Mouse (Mus musculus) CH12.LX (cell line): ENCODE results near the gene Alkbh2. TPM values are rescaled to one million over a fixed set of nuclear protein-coding genes. Genes with fewer than 3 reads are reported as not detected.

ENCODE experiments used
- DNase-seq: peaks from one replicate; pipeline ENCODE4 v3.0.0-alpha.2; 2013; ENCODE audit errors: extremely low read depth
- H3K27ac ChIP-seq: 2 replicates; pipeline ENCODE4 v1.5.1; 2012; ENCODE audit warnings: low read depth, mild to moderate bottlenecking, control low read depth, moderate library complexity; ENCODE audit not compliant: insufficient read depth
- H3K27me3 ChIP-seq: replicated peaks from 2 replicates; pipeline ENCODE3; 2012; ENCODE audit warnings: inconsistent platforms
- H3K36me3 ChIP-seq, 2 experiments: replicated peaks in 1 of 2; 2 replicates each; pipeline versions ENCODE3 to v1.6.1; 2012; ENCODE audit warnings: inconsistent platforms in 1 of 2, low read length in 1 of 2, mild to moderate bottlenecking in 1 of 2, mixed read lengths in 1 of 2, moderate library complexity in 1 of 2; ENCODE audit not compliant: control insufficient read depth in 1 of 2, insufficient read depth in 1 of 2
- H3K4me1 ChIP-seq, 2 experiments: 2 replicates each; pipeline ENCODE4 v1.6.1; 2012; ENCODE audit warnings: inconsistent platforms in 1 of 2, moderate library complexity in 1 of 2; ENCODE audit not compliant: insufficient read depth in 2 of 2, control insufficient read depth in 1 of 2
- H3K4me2 ChIP-seq: 2 replicates; pipeline ENCODE4 v1.6.1; 2012; ENCODE audit warnings: low read depth, mild to moderate bottlenecking, control low read depth; ENCODE audit not compliant: poor library complexity, insufficient read depth, severe bottlenecking
- H3K4me3 ChIP-seq, 3 experiments: fragments of 150-350 bp in 1 of 3; sonication (generic) in 1 of 3; replicated peaks in 1 of 3; 2 replicates each; pipeline versions ENCODE3 to v1.5.1; 2011 to 2012; ENCODE audit warnings: low read depth in 2 of 3, low read length in 2 of 3, mild to moderate bottlenecking in 2 of 3, moderate library complexity in 2 of 3, control low read depth in 1 of 3, improper control_type of control experiment in 1 of 3, inconsistent platforms in 1 of 3, mixed read lengths in 1 of 3; ENCODE audit not compliant: poor library complexity in 1 of 3
- H3K79me2 ChIP-seq: replicated peaks from 2 replicates; pipeline ENCODE4 v1.6.1; 2012; ENCODE audit warnings: mild to moderate bottlenecking, moderate library complexity; ENCODE audit not compliant: control insufficient read depth, poor library complexity, insufficient read depth, severe bottlenecking; ENCODE audit errors: extremely low read depth
- H3K9ac ChIP-seq: 2 replicates; pipeline ENCODE4 v1.6.1; 2012; ENCODE audit warnings: low read depth, mild to moderate bottlenecking, control low read depth, moderate library complexity; ENCODE audit not compliant: insufficient read depth
- H3K9me3 ChIP-seq: replicated peaks from 2 replicates; pipeline ENCODE3; 2012; ENCODE audit warnings: low read length, inconsistent platforms, mixed read lengths
- ELF1 ChIP-seq: IDR thresholded peaks from 2 replicates; pipeline ENCODE4 v1.6.1; 2014; ENCODE audit warnings: low read depth, mild to moderate bottlenecking, inconsistent platforms, low read length, improper control_type of control experiment
- EP300 ChIP-seq: IDR thresholded peaks from 2 replicates; pipeline ENCODE4 v1.6.1; 2011; ENCODE audit warnings: low read length, improper control_type of control experiment
- ETS1 ChIP-seq: conservative IDR thresholded peaks from 2 replicates; pipeline ENCODE4 v1.6.1; 2012; ENCODE audit warnings: low read depth, mild to moderate bottlenecking, inconsistent platforms, low read length, improper control_type of control experiment, moderate library complexity
- HCFC1 ChIP-seq: IDR thresholded peaks from 2 replicates; pipeline ENCODE4 v1.6.1; 2012; ENCODE audit warnings: low read depth, mild to moderate bottlenecking, inconsistent platforms, low read length, improper control_type of control experiment
- IRF4 ChIP-seq: IDR thresholded peaks from 2 replicates; pipeline ENCODE4 v1.6.1; 2014; ENCODE audit warnings: low read depth, mild to moderate bottlenecking, inconsistent platforms, low read length, improper control_type of control experiment
- JUN ChIP-seq: IDR thresholded peaks from 2 replicates; pipeline ENCODE4 v1.6.1; 2011; ENCODE audit warnings: low read depth, mild to moderate bottlenecking, low read length, improper control_type of control experiment, moderate library complexity; ENCODE audit not compliant: insufficient read depth
- JUND ChIP-seq: conservative IDR thresholded peaks from 2 replicates; pipeline ENCODE4 v1.6.1; 2011; ENCODE audit warnings: low read depth, low read length, improper control_type of control experiment
- MAFK ChIP-seq: IDR thresholded peaks from 2 replicates; pipeline ENCODE4 v1.6.1; 2011; ENCODE audit warnings: low read length, improper control_type of control experiment; ENCODE audit not compliant: insufficient replicate concordance
- MXI1 ChIP-seq: IDR thresholded peaks from 2 replicates; pipeline ENCODE4 v1.6.1; 2011; ENCODE audit warnings: mild to moderate bottlenecking, low read depth, low read length, improper control_type of control experiment
- MYC ChIP-seq: IDR thresholded peaks from 2 replicates; pipeline ENCODE4 v1.6.1; 2011; ENCODE audit warnings: low read depth, mild to moderate bottlenecking, improper control_type of control experiment, low read length
- NELFE ChIP-seq: IDR thresholded peaks from 2 replicates; pipeline ENCODE4 v1.6.1; 2011; ENCODE audit warnings: low read depth, low read length, improper control_type of control experiment
- NRF1 ChIP-seq: IDR thresholded peaks from 2 replicates; pipeline ENCODE4 v1.6.1; 2014; ENCODE audit warnings: low read depth, mild to moderate bottlenecking, inconsistent platforms, low read length, improper control_type of control experiment, moderate library complexity
- POLR2AphosphoS2 ChIP-seq: IDR thresholded peaks from 2 replicates; pipeline ENCODE4 v1.6.1; 2011; ENCODE audit warnings: low read depth, low read length, improper control_type of control experiment
- RAD21 ChIP-seq: IDR thresholded peaks from 2 replicates; pipeline ENCODE4 v1.6.1; 2011; ENCODE audit warnings: low read depth, mild to moderate bottlenecking, low read length, improper control_type of control experiment, moderate library complexity
- SIN3A ChIP-seq: IDR thresholded peaks from 2 replicates; pipeline ENCODE4 v1.6.1; 2012; ENCODE audit warnings: low read length, improper control_type of control experiment, inconsistent platforms
- TBP ChIP-seq: conservative IDR thresholded peaks from 2 replicates; pipeline ENCODE4 v1.6.1; 2011; ENCODE audit warnings: low read depth, low read length, improper control_type of control experiment
- TCF12 ChIP-seq: IDR thresholded peaks from 2 replicates; pipeline ENCODE4 v1.6.1; 2014; ENCODE audit warnings: low read depth, mild to moderate bottlenecking, inconsistent platforms, low read length, improper control_type of control experiment
- UBTF ChIP-seq: IDR thresholded peaks from 2 replicates; pipeline ENCODE4 v1.6.1; 2012; ENCODE audit warnings: low read depth, mild to moderate bottlenecking, inconsistent platforms, low read length, improper control_type of control experiment, moderate library complexity
- ZMIZ1 ChIP-seq: IDR thresholded peaks from 2 replicates; pipeline ENCODE4 v1.6.1; 2012; ENCODE audit warnings: low read depth, mild to moderate bottlenecking, inconsistent platforms, low read length, improper control_type of control experiment
- dilution Hi-C: fragments of 300-500 bp; cut with MboI; formaldehyde crosslinking; loops from 2 replicates; pipeline ENCODE4 v1.14.3; 2020; ENCODE audit warnings: low sequenced_read_pairs; ENCODE audit not compliant: extremely low pct_unique_long_range_greater_than_20kb, extremely low pct_ligation_motif_present
- in situ Hi-C: fragments of 300-500 bp; cut with MboI; formaldehyde crosslinking; loops from 3 replicates; pipeline ENCODE4 v1.14.3; 2019; ENCODE audit warnings: low sequenced_read_pairs, low pct_ligation_motif_present, low pct_unique_long_range_greater_than_20kb, mixed read lengths
- polyA plus RNA-seq: library from polyadenylated mRNA; unstranded; fragments of >175 nt; gene quantifications from 2 replicates; pipeline ENCODE4 v1.2.1, GENCODE M21; 2012; ENCODE audit warnings: low read depth; ENCODE audit not compliant: insufficient read length
- total RNA-seq, 2 experiments: library from RNA; depleted of rRNA; stranded (reverse); fragments of 300-350 nt in 1 of 2; fragments of >200 nt in 1 of 2; gene quantifications; 2 replicates each; pipeline ENCODE4 v1.2.3; 2012 to 2014

The Alkbh2 gene
- total and polyA plus RNA-seq, 3 experiments: 34.4 to 39.3 (median 35.7) TPM

DNA sequence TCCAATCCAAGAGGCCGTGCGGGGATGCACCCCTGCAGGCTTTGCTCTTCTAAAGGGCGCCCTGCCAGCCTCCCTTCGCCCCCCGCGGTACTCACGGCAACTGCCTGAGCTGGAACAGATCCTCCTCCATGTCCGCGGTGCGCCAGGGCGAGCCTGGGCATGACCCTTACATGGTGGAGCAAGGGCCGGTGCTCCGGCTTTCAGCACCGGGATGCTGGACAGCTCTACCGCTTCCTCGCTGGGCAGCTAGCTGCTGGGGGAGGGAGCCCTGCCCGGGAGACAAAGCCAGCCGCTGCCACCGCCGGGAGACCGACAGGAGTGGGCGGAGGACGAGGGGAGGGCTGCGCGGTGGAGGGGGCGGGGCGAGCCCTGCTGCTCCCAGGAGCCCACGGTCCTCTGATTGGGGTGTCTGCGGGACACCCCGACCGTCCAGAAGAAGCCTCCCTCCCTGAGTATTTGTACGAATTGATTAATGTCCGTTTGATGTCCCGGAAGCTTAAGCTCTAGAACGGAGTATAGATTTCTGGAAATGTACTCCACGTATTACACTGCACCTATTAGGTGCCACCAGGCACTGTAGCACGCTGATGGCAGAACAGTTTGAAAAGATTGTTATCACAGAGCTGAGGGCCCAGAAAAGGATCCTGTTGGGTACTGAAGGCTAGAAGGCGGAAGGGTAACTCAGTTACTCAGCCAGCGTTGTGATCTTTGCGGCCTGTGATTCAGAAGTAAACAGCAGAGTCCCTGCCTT lies 36.8 kb downstream of the Alkbh2 start, which contains the start of gene Svop:
Svop (minus strand) TSS at position 514 of the 751 bp plus-strand sequence.
- peak within 1 kb of the TSS in 1 of 3 experiments; percentile 10 for H3K4me3 ChIP-seq
- H3K4me1 ChIP-seq: peaks cover 4 to 7% of the 10 kb centered on the region in 2 experiments; a peak in 3 of 4 replicates
- peaks cover 16% of the 10 kb centered on the region for H3K9me3 ChIP-seq
- peaks cover 51% of the 10 kb centered on the region for H3K27me3 ChIP-seq
- no peak within 1 kb of the TSS for H3K27ac ChIP-seq
- dilution Hi-C loops (no loop called here), in situ Hi-C loops (no loop called here)
- no peaks in the 10 kb centered on the region for H3K79me2 ChIP-seq
- no peak for TF ChIP-seq HCFC1
- TF ChIP-seq SIN3A: peak; percentile 74
- TF ChIP-seq JUN: no peak
- peak; percentile 22; the same call in 1 of the 2 replicates for TF ChIP-seq IRF4
- TF ChIP-seq NRF1: 0 out of 2 replicates have a peak, but pooled peaks have one; percentile 17
- TF ChIP-seq TCF12: no peak
- TF ChIP-seq ZMIZ1: no peak
- no peak for TF ChIP-seq UBTF
- TF ChIP-seq MXI1: peak; percentile 46; the same call in 1 of the 2 replicates
- TF ChIP-seq ELF1: no peak; the same call in 1 of the 2 replicates
- TF ChIP-seq MYC: no peak
- no peak for TF ChIP-seq JUND
- no peak for DNase-seq
- no peaks in the 10 kb centered on the region for H3K36me3 ChIP-seq
- no peak within 1 kb of the TSS for H3K9ac ChIP-seq
- 0 out of 2 replicates have a peak within 1 kb of the TSS, but pooled peaks have one; percentile 25 for H3K4me2 ChIP-seq

DNA sequence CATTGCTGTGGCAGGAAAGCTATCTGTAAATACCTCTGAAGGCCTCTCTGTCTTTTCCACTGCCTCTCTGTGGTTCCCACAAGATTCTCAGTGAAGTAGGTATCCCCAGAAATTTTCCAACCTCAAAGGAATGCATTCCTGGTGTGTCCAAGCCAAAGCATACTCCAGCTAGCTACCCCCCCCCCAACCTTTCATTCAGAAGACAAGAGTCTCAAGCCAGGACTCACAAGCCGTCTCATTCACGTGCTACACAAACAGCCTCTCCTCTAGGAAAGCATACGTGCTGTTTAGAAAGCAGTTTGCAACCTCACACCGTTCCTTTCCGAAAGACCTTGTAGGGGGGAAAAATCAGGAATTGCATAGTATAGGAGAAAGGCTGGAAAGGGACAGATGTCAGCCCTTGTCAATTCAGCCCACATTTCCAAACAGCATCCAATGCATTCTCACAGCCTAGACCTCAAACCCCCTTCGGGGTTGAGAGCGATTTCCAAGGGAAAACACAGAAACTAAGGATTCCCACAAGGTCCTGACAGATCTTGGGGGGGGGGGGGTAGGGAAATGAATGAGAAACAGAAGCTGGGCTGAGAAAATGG lies 37.5 kb downstream of the Alkbh2 start:
- Histone ChIP-seq H3K4me2 (0 out of 2 replicates have a peak overlapping the region, but pooled peaks have one; percentile 25), H3K4me1 (peaks cover 4% of the 10 kb centered on the region in 2 experiments; a peak in 3 of 4 replicates), H3K36me3 (no peaks in the 10 kb centered on the region), H3K9ac (no peak overlapping the region), H3K9me3 (peaks cover 16% of the 10 kb centered on the region), H3K79me2 (no peaks in the 10 kb centered on the region), H3K27ac (no peak overlapping the region), H3K4me3 (no peak overlapping the region), H3K27me3 (peaks cover 49% of the 10 kb centered on the region)
- in situ Hi-C loops (no loop called here), dilution Hi-C loops (no loop called here)
- DNase-seq: no peak
- TF ChIP-seq IRF4: no peak
- TF ChIP-seq ZMIZ1: no peak
- no peak for TF ChIP-seq MAFK
- no peak for TF ChIP-seq POLR2AphosphoS2
- TF ChIP-seq RAD21: no peak
- no peak for TF ChIP-seq TBP
- TF ChIP-seq EP300: no peak
- TF ChIP-seq ETS1: no peak
- no peak for TF ChIP-seq NELFE
